Mouse (Mus musculus): ENCODE data around the gene Bet1l. TPM values are rescaled to one million over a fixed set of nuclear protein-coding genes. Genes with fewer than 3 reads are reported as not detected.

Bet1l gene
- polyA plus RNA-seq, 1 experiment: 35.7 TPM

DNA sequence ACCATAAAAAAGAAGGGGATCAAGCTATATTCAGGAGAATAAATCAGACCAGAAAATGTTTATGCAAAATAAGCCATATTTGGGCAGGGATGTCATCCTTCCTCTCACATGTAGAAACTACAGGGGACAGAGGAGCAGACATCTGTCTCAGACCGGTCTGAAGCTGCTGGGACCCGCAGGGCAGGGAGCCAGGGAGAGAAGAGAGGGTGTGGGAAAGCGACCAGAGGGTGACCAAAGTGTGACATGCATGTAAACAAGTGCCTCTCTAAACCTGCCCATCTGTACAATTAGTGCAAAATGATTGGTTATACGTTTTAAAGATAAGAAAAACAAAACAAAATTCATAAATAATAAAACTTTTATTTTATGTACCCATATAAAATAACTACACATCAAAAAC is 37.2 kb downstream of the Bet1l start:
- H3K4me1 ChIP-seq (ENCODE audit: control insufficient read depth, insufficient read depth, low read length): no peaks in the 10 kb centered on the region
- no peak overlapping the region for H3K4me3 ChIP-seq (ENCODE audit: insufficient read depth, low read length)
- TF ChIP-seq POLR2A (IDR thresholded peaks at IDR 0.05; ENCODE audit: low read depth, low read length) (no peak), CTCF (IDR thresholded peaks at IDR 0.05; ENCODE audit: borderline replicate concordance, insufficient read depth, low read length) (no peak)
- no peak overlapping the region for H3K27ac ChIP-seq (ENCODE audit: insufficient read depth, low read length)

GRCm38 (mm10) chr7:140812850-140813249 is 44.5 kb downstream of the Bet1l start:
- Histone ChIP-seq H3K4me1 (ENCODE audit: control insufficient read depth, insufficient read depth, low read length) (no peaks in the 10 kb centered on the region), H3K27ac (ENCODE audit: insufficient read depth, low read length) (no peak overlapping the region), H3K4me3 (ENCODE audit: insufficient read depth, low read length) (no peak overlapping the region)
- TF ChIP-seq CTCF (IDR thresholded peaks at IDR 0.05; ENCODE audit: borderline replicate concordance, insufficient read depth, low read length): no peak
- no peak for TF ChIP-seq POLR2A (IDR thresholded peaks at IDR 0.05; ENCODE audit: low read depth, low read length)

- Histone ChIP-seq H3K4me3 (ENCODE audit: insufficient read depth, low read length) (no peak overlapping the region), H3K27ac (ENCODE audit: insufficient read depth, low read length) (no peak overlapping the region), H3K4me1 (ENCODE audit: control insufficient read depth, insufficient read depth, low read length) (no peaks in the 10 kb centered on the region)
- no peak for TF ChIP-seq POLR2A (IDR thresholded peaks at IDR 0.05; ENCODE audit: low read depth, low read length)
- TF ChIP-seq CTCF (IDR thresholded peaks at IDR 0.05; ENCODE audit: borderline replicate concordance, insufficient read depth, low read length): no peak
Observed at GRCm38 (mm10) chr7:140811714-140812113, 45.7 kb downstream of the Bet1l start.

DNA sequence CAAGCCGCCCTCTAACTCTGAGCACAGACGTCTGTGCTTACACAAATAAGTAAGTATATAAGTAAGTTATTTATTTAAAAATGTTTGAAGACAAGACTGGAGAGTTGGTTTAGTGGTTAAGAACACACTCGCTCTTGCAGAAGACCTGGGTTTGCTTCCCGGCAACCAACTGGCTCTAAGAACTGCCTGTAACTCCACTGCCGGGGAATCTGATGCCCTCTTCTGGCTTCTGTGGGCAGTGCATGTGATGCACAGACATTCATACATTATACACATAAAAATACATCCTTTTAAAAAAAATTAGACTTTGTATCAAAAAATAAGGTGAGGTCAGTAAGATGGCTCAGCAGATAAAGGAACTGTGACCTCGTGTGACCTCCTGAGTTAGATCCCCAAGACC is 46.9 kb downstream of the Bet1l start:
- H3K27ac ChIP-seq (ENCODE audit: insufficient read depth, low read length): no peak overlapping the region
- H3K4me3 ChIP-seq (ENCODE audit: insufficient read depth, low read length): no peak overlapping the region
- no peak for TF ChIP-seq POLR2A (IDR thresholded peaks at IDR 0.05; ENCODE audit: low read depth, low read length)
- TF ChIP-seq CTCF (IDR thresholded peaks at IDR 0.05; ENCODE audit: borderline replicate concordance, insufficient read depth, low read length): no peak
- H3K4me1 ChIP-seq (ENCODE audit: control insufficient read depth, insufficient read depth, low read length): no peaks in the 10 kb centered on the region

GRCm38 (mm10) chr7:140805704-140806103 is 51.7 kb downstream of the Bet1l start:
- Histone ChIP-seq H3K4me3 (ENCODE audit: insufficient read depth, low read length) (no peak overlapping the region), H3K4me1 (ENCODE audit: control insufficient read depth, insufficient read depth, low read length) (no peaks in the 10 kb centered on the region), H3K27ac (ENCODE audit: insufficient read depth, low read length) (no peak overlapping the region)
- no peak for TF ChIP-seq POLR2A (IDR thresholded peaks at IDR 0.05; ENCODE audit: low read depth, low read length)
- TF ChIP-seq CTCF (IDR thresholded peaks at IDR 0.05; ENCODE audit: borderline replicate concordance, insufficient read depth, low read length): 0 out of 2 replicates have a peak, but pooled peaks have one; percentile 15

Other genes starting within 250 kb of the Bet1l start
- gene Olfr61, start 228.6 kb downstream of the Bet1l start, polyA plus RNA-seq (2011; ENCODE audit: insufficient read length, low read depth, missing spikeins): not detected in 2 replicates
- not detected in 2 replicates for gene Olfr53, start 211.1 kb downstream of the Bet1l start, polyA plus RNA-seq (2011; ENCODE audit: insufficient read length, low read depth, missing spikeins)
- gene Olfr539, start 197.6 kb downstream of the Bet1l start, polyA plus RNA-seq (2011; ENCODE audit: insufficient read length, low read depth, missing spikeins): not detected in 2 replicates
- gene Olfr45, start 175.6 kb downstream of the Bet1l start, polyA plus RNA-seq (2011; ENCODE audit: insufficient read length, low read depth, missing spikeins): not detected in 2 replicates
- gene Olfr541, start 160.3 kb downstream of the Bet1l start, polyA plus RNA-seq (2011; ENCODE audit: insufficient read length, low read depth, missing spikeins): not detected in 2 replicates
- not detected in 2 replicates for gene Cyp2e1, start 93.8 kb downstream of the Bet1l start, polyA plus RNA-seq (2011; ENCODE audit: insufficient read length, low read depth, missing spikeins)
- gene Syce1, start 69.7 kb downstream of the Bet1l start, polyA plus RNA-seq (2011; ENCODE audit: insufficient read length, low read depth, missing spikeins): not detected in 2 replicates
- gene Zfp941, start 35.4 kb downstream of the Bet1l start, polyA plus RNA-seq (2011; ENCODE audit: insufficient read length, low read depth, missing spikeins): 2.2 and 3.5 TPM in 2 replicates
- gene Urah, start 22.6 kb downstream of the Bet1l start, polyA plus RNA-seq (2011; ENCODE audit: insufficient read length, low read depth, missing spikeins): not detected in 2 replicates
- not detected in 2 replicates for gene Scgb1c1, start 12.0 kb downstream of the Bet1l start, polyA plus RNA-seq (2011; ENCODE audit: insufficient read length, low read depth, missing spikeins)
- not detected in 2 replicates for gene Odf3, start 9.8 kb downstream of the Bet1l start, polyA plus RNA-seq (2011; ENCODE audit: insufficient read length, low read depth, missing spikeins)
- gene Gm45785, start 1.2 kb downstream of the Bet1l start, polyA plus RNA-seq (2011; ENCODE audit: insufficient read length, low read depth, missing spikeins): not detected in 2 replicates
- gene Ric8a, start 620 bp downstream of the Bet1l start, polyA plus RNA-seq (2011; ENCODE audit: insufficient read length, low read depth, missing spikeins): 53.4 and 58.1 TPM in 2 replicates
- 206 and 213 TPM in 2 replicates for gene Psmd13, start 24.4 kb upstream of the Bet1l start, polyA plus RNA-seq (2011; ENCODE audit: insufficient read length, low read depth, missing spikeins)
- gene Sirt3, start 24.7 kb upstream of the Bet1l start, polyA plus RNA-seq (2011; ENCODE audit: insufficient read length, low read depth, missing spikeins): 7.6 and 8.2 TPM in 2 replicates
- not detected in 2 replicates for gene Cox8b, start 42.9 kb upstream of the Bet1l start, polyA plus RNA-seq (2011; ENCODE audit: insufficient read length, low read depth, missing spikeins)
- gene Nlrp6, start 63.3 kb upstream of the Bet1l start, polyA plus RNA-seq (2011; ENCODE audit: insufficient read length, low read depth, missing spikeins): not detected in 2 replicates
- gene Pgghg, start 83.8 kb upstream of the Bet1l start, polyA plus RNA-seq (2011; ENCODE audit: insufficient read length, low read depth, missing spikeins): 14.3 and 19.1 TPM in 2 replicates
- gene Ifitm5, start 92.7 kb upstream of the Bet1l start, polyA plus RNA-seq (2011; ENCODE audit: insufficient read length, low read depth, missing spikeins): 3.0 TPM in 1 of 2 replicates, not detected in the other
- not detected in 2 replicates for gene Gm45717, start 98.4 kb upstream of the Bet1l start, polyA plus RNA-seq (2011; ENCODE audit: insufficient read length, low read depth, missing spikeins)
- gene Ifitm2, start 98.4 kb upstream of the Bet1l start, polyA plus RNA-seq (2011; ENCODE audit: insufficient read length, low read depth, missing spikeins): 771 and 857 TPM in 2 replicates
- gene Ifitm1, start 109.6 kb upstream of the Bet1l start, polyA plus RNA-seq (2011; ENCODE audit: insufficient read length, low read depth, missing spikeins): 5.1 and 16.5 TPM in 2 replicates
- gene Ifitm3, start 153.2 kb upstream of the Bet1l start, polyA plus RNA-seq (2011; ENCODE audit: insufficient read length, low read depth, missing spikeins): 1,040 and 1,188 TPM in 2 replicates
- not detected in 2 replicates for gene Ifitm6, start 160.3 kb upstream of the Bet1l start, polyA plus RNA-seq (2011; ENCODE audit: insufficient read length, low read depth, missing spikeins)
- gene Gm17387, start 171.6 kb upstream of the Bet1l start, polyA plus RNA-seq (2011; ENCODE audit: insufficient read length, low read depth, missing spikeins): not detected in 2 replicates
- gene B4galnt4, start 203.5 kb upstream of the Bet1l start, polyA plus RNA-seq (2011; ENCODE audit: insufficient read length, low read depth, missing spikeins): 0.53 and 1.6 TPM in 2 replicates
- not detected in 2 replicates for gene Pkp3, start 220.6 kb upstream of the Bet1l start, polyA plus RNA-seq (2011; ENCODE audit: insufficient read length, low read depth, missing spikeins)
- gene Sigirr, start 243.0 kb upstream of the Bet1l start, polyA plus RNA-seq (2011; ENCODE audit: insufficient read length, low read depth, missing spikeins): not detected in 2 replicates

Measured in embryonic fibroblast, embryonic 13.5 days (primary cell).